ENCODE assay signal across 27 mouse cellular contexts in the genomic region with DNA sequence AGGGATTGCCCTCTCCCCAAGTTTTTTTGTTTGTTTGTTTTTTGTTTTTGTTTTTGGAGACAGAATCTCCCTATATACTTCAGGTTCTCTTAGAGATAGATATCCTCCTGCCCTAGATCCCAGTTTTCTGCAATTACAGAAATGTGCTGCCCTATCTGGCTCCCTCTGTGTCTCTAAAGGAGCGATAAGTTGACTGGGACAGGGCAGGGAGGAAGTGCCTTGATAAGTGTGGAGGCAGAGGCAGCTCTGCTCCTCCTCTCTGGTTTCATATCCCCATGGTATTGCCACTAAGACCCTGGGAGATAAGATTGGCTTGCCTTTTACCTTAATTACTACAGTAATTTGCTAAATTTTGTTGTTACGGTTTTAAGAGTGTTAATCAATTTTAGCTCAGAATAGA.
DNase-seq lines count a peak whose midpoint lies in the region; ATAC-seq and TF ChIP-seq lines count a peak whose summit lies in the region.
"Had no signal": no experiment of that assay in that cellular context is flagged by ENCODE, and none has a peak within 500 bp of the region (broad histone marks: within the 10 kb centered on the region; RNA-seq: fewer than 3 reads in every experiment).

No protein-coding gene starts in this region.

- no peak for TF ChIP-seq EP300 in liver, postnatal 0 days (IDR thresholded peaks at IDR 0.05; ENCODE audit: low read depth)
- TF ChIP-seq EP300 in liver, embryonic 14.5 days (IDR thresholded peaks at IDR 0.05; ENCODE audit: low read depth): no peak

- no peak overlapping the region for H3K4me3 ChIP-seq in liver, postnatal 0 days (ENCODE audit: low read depth, low read length)
- H3K4me3 ChIP-seq in liver, embryonic 12.5 days: no peak overlapping the region
- H3K4me3 ChIP-seq in liver, embryonic 14.5 days (ENCODE audit: insufficient read depth in 1 of 2, low read depth in 2 of 2, low read length in 2 of 2): no peak overlapping the region
- no peak overlapping the region for H3K4me3 ChIP-seq in intestine, embryonic 16.5 days (ENCODE audit: low read length)
- H3K4me3 ChIP-seq: embryonic facial prominence, embryonic 10.5 days; embryonic facial prominence, embryonic 12.5 days; forebrain, embryonic 13.5 days; forebrain, embryonic 15.5 days had no signal

- 49% methylated on average over 2 of the region's 2 CpGs for WGBS in liver, postnatal 0 days (ENCODE audit: insufficient replicate concordance)
- WGBS in liver, embryonic 12.5 days (ENCODE audit: insufficient replicate concordance): 29% methylated on average over 2 of the region's 2 CpGs
- WGBS in liver, embryonic 14.5 days (ENCODE audit: insufficient replicate concordance): 27% methylated on average over 2 of the region's 2 CpGs
- 65% methylated on average over 2 of the region's 2 CpGs for WGBS in intestine, embryonic 16.5 days

- H3K27ac ChIP-seq in liver, postnatal 0 days (ENCODE audit: low read depth): no peak overlapping the region
- H3K27ac ChIP-seq in liver, embryonic 12.5 days: no peak overlapping the region
- no peak overlapping the region for H3K27ac ChIP-seq in liver, embryonic 14.5 days
- no peak overlapping the region for H3K27ac ChIP-seq in intestine, embryonic 16.5 days (ENCODE audit: low read length)
- H3K27ac ChIP-seq: embryonic facial prominence, embryonic 10.5 days; embryonic facial prominence, embryonic 12.5 days; forebrain, embryonic 13.5 days; forebrain, embryonic 15.5 days had no signal

- no peak for TF ChIP-seq CTCF in liver, postnatal 0 days (IDR thresholded peaks at IDR 0.05; ENCODE audit: low read depth)
- TF ChIP-seq CTCF in liver, embryonic 14.5 days (IDR thresholded peaks at IDR 0.05; ENCODE audit: low read depth): no peak

- no peak for ATAC-seq in liver, postnatal 0 days
- ATAC-seq in liver, embryonic 12.5 days: 0 out of 2 replicates have a peak, but pooled peaks have one; percentile 54
- ATAC-seq in liver, embryonic 14.5 days (ENCODE audit: insufficient read depth): no peak
- no peak for ATAC-seq in intestine, embryonic 16.5 days
- ATAC-seq: activated CD4-positive, CD25-positive, alpha-beta regulatory T cell, adult 4 months; CD4-positive, CD25-positive, alpha-beta regulatory T cell, adult 4 months; forebrain, embryonic 13.5 days; forebrain, embryonic 15.5 days; forebrain, postnatal 0 days; Patski had no signal

- H3K4me2 ChIP-seq in liver, postnatal 0 days (ENCODE audit: low read depth, low read length): no peak overlapping the region
- H3K4me2 ChIP-seq in liver, embryonic 12.5 days: no peak overlapping the region
- no peak overlapping the region for H3K4me2 ChIP-seq in liver, embryonic 14.5 days (ENCODE audit: low read depth)
- H3K4me2 ChIP-seq in intestine, embryonic 16.5 days (ENCODE audit: low read depth, low read length): no peak overlapping the region
- H3K4me2 ChIP-seq: embryonic facial prominence, embryonic 12.5 days; forebrain, embryonic 13.5 days; forebrain, embryonic 15.5 days had no signal

- H3K36me3 ChIP-seq in liver, postnatal 0 days (replicated peaks; ENCODE audit: insufficient read depth, low read length): no peaks in the 10 kb centered on the region
- no peaks in the 10 kb centered on the region for H3K36me3 ChIP-seq in liver, embryonic 12.5 days
- no peaks in the 10 kb centered on the region for H3K36me3 ChIP-seq in liver, embryonic 14.5 days (replicated peaks; ENCODE audit: control insufficient read depth, insufficient read depth, low read depth)
- no peaks in the 10 kb centered on the region for H3K36me3 ChIP-seq in intestine, embryonic 16.5 days (ENCODE audit: control insufficient read depth, insufficient read depth, low read length)
- H3K36me3 ChIP-seq: embryonic facial prominence, embryonic 10.5 days; embryonic facial prominence, embryonic 12.5 days; forebrain, embryonic 15.5 days; G1E had no signal

- H3K9me3 ChIP-seq in liver, postnatal 0 days (ENCODE audit: low read length): no peaks in the 10 kb centered on the region
- H3K9me3 ChIP-seq in liver, embryonic 12.5 days (replicated peaks): no peaks in the 10 kb centered on the region
- no peaks in the 10 kb centered on the region for H3K9me3 ChIP-seq in liver, embryonic 14.5 days (ENCODE audit: control insufficient read depth, low read length)
- no peaks in the 10 kb centered on the region for H3K9me3 ChIP-seq in intestine, embryonic 16.5 days (ENCODE audit: control insufficient read depth, low read length)
- H3K9me3 ChIP-seq: embryonic facial prominence, embryonic 10.5 days; embryonic facial prominence, embryonic 12.5 days; forebrain, embryonic 13.5 days; forebrain, embryonic 15.5 days; G1E had no signal

- DNase-seq in liver (peak; percentile 9), adipocyte (ENCODE audit: low spot score) (peak; percentile 10)
- no peak for DNase-seq in liver, postnatal 0 days
- peak in 2 of 3 experiments; percentile 4 to 16 for DNase-seq in liver, embryonic 14.5 days (ENCODE audit: low read depth in 3 of 3, low spot score in 3 of 3)
- DNase-seq in embryo, embryonic 10.5 days (ENCODE audit: low spot score): no peak
- no peak for DNase-seq in kidney, adult 9 months
- DNase-seq: adrenal gland, adult 2 months; adrenal gland, postnatal 14 days; adrenal gland, postnatal 36 days; B cell, adult 2 months; cerebellum, adult 11 months; cerebellum, adult 18-20 months; cerebellum, adult 8-10 months; cerebellum, adult 9-11 months; cerebellum, postnatal 14 days; cerebellum, postnatal 36 days; forebrain, postnatal 0 days had no signal

- H3K27me3 ChIP-seq in liver, postnatal 0 days (ENCODE audit: insufficient read depth, low read length): no peaks in the 10 kb centered on the region
- H3K27me3 ChIP-seq in liver, embryonic 12.5 days (replicated peaks): no peaks in the 10 kb centered on the region
- no peaks in the 10 kb centered on the region for H3K27me3 ChIP-seq in liver, embryonic 14.5 days (ENCODE audit: control insufficient read depth, insufficient read depth, low read length)
- no peaks in the 10 kb centered on the region for H3K27me3 ChIP-seq in intestine, embryonic 16.5 days (replicated peaks; ENCODE audit: control insufficient read depth, insufficient read depth, low read length)
- H3K27me3 ChIP-seq: embryonic facial prominence, embryonic 12.5 days; forebrain, embryonic 13.5 days; forebrain, embryonic 15.5 days; Patski had no signal

- H3K4me1 ChIP-seq in liver, postnatal 0 days (ENCODE audit: insufficient read depth): no peaks in the 10 kb centered on the region; the same call in 1 of the 2 replicates
- peaks cover 9% of the 10 kb centered on the region for H3K4me1 ChIP-seq in liver, embryonic 12.5 days
- H3K4me1 ChIP-seq in liver, embryonic 14.5 days (replicated peaks; ENCODE audit: control insufficient read depth in 2 of 2, insufficient read depth in 2 of 2, low read length in 1 of 2): peaks cover 0 to 5% of the 10 kb centered on the region in 2 experiments; a peak in 2 of 4 replicates
- H3K4me1 ChIP-seq in intestine, embryonic 16.5 days (ENCODE audit: control insufficient read depth, insufficient read depth, low read length): no peaks in the 10 kb centered on the region
- H3K4me1 ChIP-seq: embryonic facial prominence, embryonic 10.5 days; embryonic facial prominence, embryonic 12.5 days; forebrain, embryonic 13.5 days; forebrain, embryonic 15.5 days had no signal

- no peak overlapping the region for H3K9ac ChIP-seq in liver, postnatal 0 days (replicated peaks)
- no peak overlapping the region for H3K9ac ChIP-seq in liver, embryonic 12.5 days
- no peak overlapping the region for H3K9ac ChIP-seq in liver, embryonic 14.5 days (replicated peaks)
- no peak overlapping the region for H3K9ac ChIP-seq in intestine, embryonic 16.5 days (ENCODE audit: low read depth, low read length)
- H3K9ac ChIP-seq: embryonic facial prominence, embryonic 12.5 days; forebrain, embryonic 13.5 days; forebrain, embryonic 15.5 days; forebrain, postnatal 0 days had no signal

Comparison
In these comparisons a context has a peak if more than half of its experiments do, and no peak if none do; other contexts are left out.
1. DNase-seq: peak in liver (single experiment), adipocyte (single experiment) and liver, embryonic 14.5 days (2 of 3); none in liver, postnatal 0 days (single experiment), embryo, embryonic 10.5 days (single experiment) and kidney, adult 9 months (single experiment).